Mouse (Mus musculus): ENCODE results near the gene Cyld. TPM values are rescaled to one million over a fixed set of nuclear protein-coding genes. Genes with fewer than 3 reads are reported as not detected.

Gene Cyld
- polyA plus RNA-seq, 1 experiment from 2014 or later: 6.5 TPM

GRCm38 (mm10) chr8:88683656-88684289 lies 13.1 kb upstream of the Cyld start:
- no peaks in the 10 kb centered on the region for H3K4me1 ChIP-seq (ENCODE audit: control insufficient read depth, low read depth, low read length)
- H3K9ac ChIP-seq (ENCODE audit: low read depth, low read length): no peak overlapping the region
- no peak overlapping the region for H3K4me2 ChIP-seq (ENCODE audit: low read depth, low read length)
- H3K4me3 ChIP-seq (ENCODE audit: low read depth, low read length): no peak overlapping the region
- H3K27me3 ChIP-seq (ENCODE audit: control insufficient read depth, insufficient read depth, low read depth, low read length): no peaks in the 10 kb centered on the region
- H3K27ac ChIP-seq (ENCODE audit: low read length): no peak overlapping the region
- no peak for ATAC-seq (ENCODE audit: low read depth)
- no peaks in the 10 kb centered on the region for H3K9me3 ChIP-seq (replicated peaks; ENCODE audit: control insufficient read depth, low read length)
- 65% methylated on average over 7 of the region's 7 CpGs for WGBS (ENCODE audit: insufficient replicate concordance)
- H3K36me3 ChIP-seq (ENCODE audit: control insufficient read depth, insufficient read depth): no peaks in the 10 kb centered on the region

DNA sequence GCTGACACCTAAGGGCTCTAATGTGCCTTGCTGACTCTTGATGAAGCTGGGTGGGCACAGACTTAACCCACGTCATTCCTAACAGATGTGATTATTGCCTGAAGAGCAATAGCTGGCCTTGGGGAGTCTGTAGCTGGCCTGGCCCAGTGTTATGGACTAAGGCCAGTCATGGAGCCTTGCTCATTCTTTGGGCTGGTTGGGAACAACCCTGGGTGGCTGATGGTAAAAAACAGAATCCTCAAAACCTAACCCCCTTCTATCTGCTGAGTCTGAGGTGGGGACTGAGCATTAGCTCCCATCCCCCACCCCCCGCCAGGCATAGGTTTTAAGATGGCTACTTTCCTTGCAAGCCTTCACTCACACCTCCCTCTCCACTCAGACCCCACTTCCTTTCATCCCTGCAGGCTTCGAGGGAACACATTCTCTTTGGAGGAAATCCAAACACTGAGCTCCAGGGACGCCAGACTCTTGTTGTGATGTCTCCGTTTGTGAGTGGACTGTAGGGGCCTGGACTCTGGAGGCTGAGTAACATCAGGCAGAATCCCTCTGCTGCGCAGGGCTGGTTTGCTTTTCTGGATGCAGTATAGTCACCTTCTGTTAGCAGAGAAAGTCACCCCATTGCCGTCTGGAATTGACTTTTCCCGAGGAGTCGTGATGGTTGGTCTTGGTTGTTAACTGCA lies 10.5 kb upstream of the Cyld start:
- H3K4me3 ChIP-seq (ENCODE audit: low read depth, low read length): no peak overlapping the region
- 50% methylated on average over 9 of the region's 9 CpGs for WGBS (ENCODE audit: insufficient replicate concordance)
- H3K9me3 ChIP-seq (replicated peaks; ENCODE audit: control insufficient read depth, low read length): no peaks in the 10 kb centered on the region
- H3K36me3 ChIP-seq (ENCODE audit: control insufficient read depth, insufficient read depth): no peaks in the 10 kb centered on the region
- H3K27me3 ChIP-seq (ENCODE audit: control insufficient read depth, insufficient read depth, low read depth, low read length): no peaks in the 10 kb centered on the region
- no peak overlapping the region for H3K27ac ChIP-seq (ENCODE audit: low read length)
- H3K9ac ChIP-seq (ENCODE audit: low read depth, low read length): no peak overlapping the region
- no peak for ATAC-seq (ENCODE audit: low read depth)
- no peak overlapping the region for H3K4me2 ChIP-seq (ENCODE audit: low read depth, low read length)
- no peaks in the 10 kb centered on the region for H3K4me1 ChIP-seq (ENCODE audit: control insufficient read depth, low read depth, low read length)

- H3K27me3 ChIP-seq (ENCODE audit: control insufficient read depth, insufficient read depth, low read depth, low read length): no peaks in the 10 kb centered on the region
- H3K36me3 ChIP-seq (ENCODE audit: control insufficient read depth, insufficient read depth): no peaks in the 10 kb centered on the region
- H3K4me1 ChIP-seq (ENCODE audit: control insufficient read depth, low read depth, low read length): no peaks in the 10 kb centered on the region
- WGBS (ENCODE audit: insufficient replicate concordance): 68% methylated on average over 8 of the region's 8 CpGs
- no peak for ATAC-seq (ENCODE audit: low read depth)
- H3K4me2 ChIP-seq (ENCODE audit: low read depth, low read length): no peak overlapping the region
- H3K9me3 ChIP-seq (replicated peaks; ENCODE audit: control insufficient read depth, low read length): no peaks in the 10 kb centered on the region
- no peak overlapping the region for H3K4me3 ChIP-seq (ENCODE audit: low read depth, low read length)
- no peak overlapping the region for H3K27ac ChIP-seq (ENCODE audit: low read length)
- H3K9ac ChIP-seq (ENCODE audit: low read depth, low read length): no peak overlapping the region
Observed at GRCm38 (mm10) chr8:88686906-88687235, 10.0 kb upstream of the Cyld start.

DNA sequence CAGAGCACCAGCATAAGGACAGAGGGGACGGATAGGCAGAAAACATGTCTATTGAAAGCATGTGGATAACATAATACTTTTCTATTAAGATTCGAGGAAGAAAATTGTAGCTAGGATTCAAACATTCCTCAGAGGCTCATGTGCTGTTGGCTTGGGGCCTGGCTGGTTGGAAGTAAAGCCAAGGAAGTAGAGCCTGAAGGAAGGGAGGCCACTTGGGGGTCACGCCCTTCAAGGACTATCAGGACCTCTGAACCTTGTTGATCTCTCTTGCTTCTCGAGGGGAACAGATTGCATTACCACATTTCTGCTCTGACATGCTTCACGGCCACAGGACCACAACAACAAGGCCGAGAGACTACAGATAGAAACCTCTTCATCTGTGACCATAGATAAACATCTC lies 7.7 kb upstream of the Cyld start:
- no peak overlapping the region for H3K4me2 ChIP-seq (ENCODE audit: low read depth, low read length)
- H3K36me3 ChIP-seq (ENCODE audit: control insufficient read depth, insufficient read depth): no peaks in the 10 kb centered on the region
- H3K27ac ChIP-seq (ENCODE audit: low read length): no peak overlapping the region
- H3K27me3 ChIP-seq (ENCODE audit: control insufficient read depth, insufficient read depth, low read depth, low read length): no peaks in the 10 kb centered on the region
- ATAC-seq (ENCODE audit: low read depth): no peak
- WGBS (ENCODE audit: insufficient replicate concordance): 50% methylated on average over 6 of the region's 6 CpGs
- H3K4me1 ChIP-seq (ENCODE audit: control insufficient read depth, low read depth, low read length): no peaks in the 10 kb centered on the region
- no peak overlapping the region for H3K9ac ChIP-seq (ENCODE audit: low read depth, low read length)
- H3K9me3 ChIP-seq (replicated peaks; ENCODE audit: control insufficient read depth, low read length): no peaks in the 10 kb centered on the region
- no peak overlapping the region for H3K4me3 ChIP-seq (ENCODE audit: low read depth, low read length)

- Histone ChIP-seq H3K9ac (ENCODE audit: low read depth, low read length) (no peak overlapping the region), H3K36me3 (ENCODE audit: control insufficient read depth, insufficient read depth) (no peaks in the 10 kb centered on the region), H3K27me3 (ENCODE audit: control insufficient read depth, insufficient read depth, low read depth, low read length) (no peaks in the 10 kb centered on the region), H3K27ac (ENCODE audit: low read length) (no peak overlapping the region), H3K4me3 (ENCODE audit: low read depth, low read length) (no peak overlapping the region), H3K9me3 (replicated peaks; ENCODE audit: control insufficient read depth, low read length) (no peaks in the 10 kb centered on the region), H3K4me2 (ENCODE audit: low read depth, low read length) (no peak overlapping the region), H3K4me1 (ENCODE audit: control insufficient read depth, low read depth, low read length) (no peaks in the 10 kb centered on the region)
- no peak for ATAC-seq (ENCODE audit: low read depth)
- WGBS (ENCODE audit: insufficient replicate concordance): 64% methylated on average over 6 of the region's 6 CpGs
Observed at GRCm38 (mm10) chr8:88689891-88690290, 6.9 kb upstream of the Cyld start.

- ATAC-seq (ENCODE audit: low read depth): no peak
- Histone ChIP-seq H3K4me1 (ENCODE audit: control insufficient read depth, low read depth, low read length) (peaks cover 4% of the 10 kb centered on the region), H3K4me3 (ENCODE audit: low read depth, low read length) (no peak overlapping the region), H3K4me2 (ENCODE audit: low read depth, low read length) (no peak overlapping the region), H3K9me3 (replicated peaks; ENCODE audit: control insufficient read depth, low read length) (no peaks in the 10 kb centered on the region), H3K9ac (ENCODE audit: low read depth, low read length) (no peak overlapping the region), H3K36me3 (ENCODE audit: control insufficient read depth, insufficient read depth) (no peaks in the 10 kb centered on the region), H3K27me3 (ENCODE audit: control insufficient read depth, insufficient read depth, low read depth, low read length) (no peaks in the 10 kb centered on the region), H3K27ac (ENCODE audit: low read length) (no peak overlapping the region)
- 22% methylated on average over 4 of the region's 4 CpGs for WGBS (ENCODE audit: insufficient replicate concordance)
Observed at GRCm38 (mm10) chr8:88691342-88691948, 5.4 kb upstream of the Cyld start.

- Histone ChIP-seq H3K4me3 (ENCODE audit: low read depth, low read length) (no peak overlapping the region), H3K9ac (ENCODE audit: low read depth, low read length) (no peak overlapping the region), H3K4me1 (ENCODE audit: control insufficient read depth, low read depth, low read length) (peaks cover 4% of the 10 kb centered on the region), H3K9me3 (replicated peaks; ENCODE audit: control insufficient read depth, low read length) (no peaks in the 10 kb centered on the region), H3K27ac (ENCODE audit: low read length) (no peak overlapping the region), H3K27me3 (ENCODE audit: control insufficient read depth, insufficient read depth, low read depth, low read length) (no peaks in the 10 kb centered on the region), H3K36me3 (ENCODE audit: control insufficient read depth, insufficient read depth) (no peaks in the 10 kb centered on the region), H3K4me2 (ENCODE audit: low read depth, low read length) (no peak overlapping the region)
- ATAC-seq (ENCODE audit: low read depth): no peak
- WGBS (ENCODE audit: insufficient replicate concordance): 26% methylated on average over 7 of the region's 7 CpGs
Observed at GRCm38 (mm10) chr8:88691961-88692360, 4.9 kb upstream of the Cyld start.

DNA sequence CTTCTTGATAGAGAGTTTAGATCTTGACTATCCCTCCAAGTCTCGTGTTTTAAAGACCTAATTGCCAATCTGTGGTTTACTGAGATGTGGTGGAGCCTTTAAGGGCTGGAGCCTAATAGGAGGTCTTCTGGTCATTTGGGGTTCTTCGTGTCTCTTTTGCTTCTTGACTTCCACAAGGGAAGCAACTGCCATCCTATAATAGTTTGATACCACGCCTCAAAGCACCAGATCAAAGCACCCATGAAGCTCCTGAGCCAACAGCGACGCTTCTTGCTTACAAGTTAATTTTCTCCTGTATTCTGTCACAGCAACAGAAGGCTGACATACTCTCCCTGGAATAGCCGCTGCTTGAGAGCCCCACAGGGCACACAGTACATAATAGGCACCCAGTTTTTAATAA lies 4.0 kb upstream of the Cyld start:
- WGBS (ENCODE audit: insufficient replicate concordance): 64% methylated on average over 6 of the region's 6 CpGs
- no peaks in the 10 kb centered on the region for H3K9me3 ChIP-seq (replicated peaks; ENCODE audit: control insufficient read depth, low read length)
- no peak for ATAC-seq (ENCODE audit: low read depth)
- no peak overlapping the region for H3K27ac ChIP-seq (ENCODE audit: low read length)
- H3K4me2 ChIP-seq (ENCODE audit: low read depth, low read length): no peak overlapping the region
- no peaks in the 10 kb centered on the region for H3K36me3 ChIP-seq (ENCODE audit: control insufficient read depth, insufficient read depth)
- H3K27me3 ChIP-seq (ENCODE audit: control insufficient read depth, insufficient read depth, low read depth, low read length): no peaks in the 10 kb centered on the region
- no peak overlapping the region for H3K4me3 ChIP-seq (ENCODE audit: low read depth, low read length)
- no peak overlapping the region for H3K9ac ChIP-seq (ENCODE audit: low read depth, low read length)
- H3K4me1 ChIP-seq (ENCODE audit: control insufficient read depth, low read depth, low read length): peaks cover 8% of the 10 kb centered on the region

DNA sequence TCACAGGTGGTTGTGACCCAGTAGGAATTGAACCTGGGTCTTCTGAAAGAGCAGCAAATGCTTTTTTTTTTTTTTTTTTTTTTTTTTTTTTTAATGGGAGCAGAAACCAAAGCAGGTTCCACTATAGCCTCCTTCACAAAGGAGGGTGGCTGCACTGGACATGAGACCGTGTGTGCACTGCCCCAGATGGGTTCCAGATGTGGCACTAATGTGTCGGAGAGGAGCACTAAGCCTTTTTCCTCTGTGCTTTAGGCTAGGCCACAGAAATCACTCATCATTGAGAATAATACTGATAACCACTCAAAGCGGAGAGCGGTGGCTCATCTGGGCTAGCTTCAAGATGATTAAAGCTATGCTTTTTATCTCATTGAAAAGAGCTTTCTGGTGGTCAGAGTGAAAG lies 3.5 kb upstream of the Cyld start:
- WGBS (ENCODE audit: insufficient replicate concordance): 62% methylated on average over 4 of the region's 4 CpGs

More for the DNA sequence above, 3.5 kb upstream of the Cyld start:
- Histone ChIP-seq H3K4me1 (ENCODE audit: control insufficient read depth, low read depth, low read length) (peaks cover 10% of the 10 kb centered on the region), H3K4me2 (ENCODE audit: low read depth, low read length) (no peak overlapping the region), H3K9me3 (replicated peaks; ENCODE audit: control insufficient read depth, low read length) (no peaks in the 10 kb centered on the region), H3K27me3 (ENCODE audit: control insufficient read depth, insufficient read depth, low read depth, low read length) (no peaks in the 10 kb centered on the region), H3K4me3 (ENCODE audit: low read depth, low read length) (no peak overlapping the region), H3K36me3 (ENCODE audit: control insufficient read depth, insufficient read depth) (no peaks in the 10 kb centered on the region), H3K27ac (ENCODE audit: low read length) (no peak overlapping the region), H3K9ac (ENCODE audit: low read depth, low read length) (no peak overlapping the region)
- ATAC-seq (ENCODE audit: low read depth): no peak

All from liver, embryonic 16.5 days (tissue).